Mouse (Mus musculus): ENCODE measurements at regions not wholly inside any gene's neighbourhood (a gene's known extent, or its start where the extent isn't known, plus 50 kb on each side); places are given as distances from the start of the nearest gene placed in this dataset.

DNA sequence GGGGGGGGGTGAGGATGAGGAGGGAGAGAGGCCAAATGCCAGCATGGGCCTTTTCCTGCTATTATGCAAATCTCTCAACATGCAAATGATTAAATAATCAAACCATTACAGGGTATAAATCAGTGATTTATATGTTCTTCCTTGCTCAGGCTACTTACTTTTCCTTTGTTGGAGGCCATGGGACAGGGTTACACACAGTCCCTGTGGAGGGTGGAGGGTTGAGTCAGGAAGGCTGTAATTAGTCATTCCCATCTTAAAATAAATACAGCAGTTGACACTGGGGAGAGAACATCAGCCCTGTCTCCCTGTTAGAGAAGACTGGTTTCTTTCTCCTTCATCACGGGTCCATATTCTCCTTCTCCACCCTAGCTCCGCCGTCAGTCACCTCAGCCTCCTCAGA lies 64.9 kb upstream of the Gm10260 start:
- H3K36me3 ChIP-seq (replicated peaks; ENCODE audit: low read length) = no peaks in the 10 kb centered on the region
- H3K27me3 ChIP-seq (replicated peaks) = peaks cover 23% of the 10 kb centered on the region
- H3K9me3 ChIP-seq = no peaks in the 10 kb centered on the region
- no peak overlapping the region for H3K4me3 ChIP-seq (replicated peaks)
- no peaks in the 10 kb centered on the region for H3K4me1 ChIP-seq
- no peak for TF ChIP-seq FLI1 (IDR thresholded peaks at IDR 0.05; ENCODE audit: low read length)
- no peak for TF ChIP-seq GATA1 (IDR thresholded peaks at IDR 0.05; ENCODE audit: borderline replicate concordance, low read length)

DNA sequence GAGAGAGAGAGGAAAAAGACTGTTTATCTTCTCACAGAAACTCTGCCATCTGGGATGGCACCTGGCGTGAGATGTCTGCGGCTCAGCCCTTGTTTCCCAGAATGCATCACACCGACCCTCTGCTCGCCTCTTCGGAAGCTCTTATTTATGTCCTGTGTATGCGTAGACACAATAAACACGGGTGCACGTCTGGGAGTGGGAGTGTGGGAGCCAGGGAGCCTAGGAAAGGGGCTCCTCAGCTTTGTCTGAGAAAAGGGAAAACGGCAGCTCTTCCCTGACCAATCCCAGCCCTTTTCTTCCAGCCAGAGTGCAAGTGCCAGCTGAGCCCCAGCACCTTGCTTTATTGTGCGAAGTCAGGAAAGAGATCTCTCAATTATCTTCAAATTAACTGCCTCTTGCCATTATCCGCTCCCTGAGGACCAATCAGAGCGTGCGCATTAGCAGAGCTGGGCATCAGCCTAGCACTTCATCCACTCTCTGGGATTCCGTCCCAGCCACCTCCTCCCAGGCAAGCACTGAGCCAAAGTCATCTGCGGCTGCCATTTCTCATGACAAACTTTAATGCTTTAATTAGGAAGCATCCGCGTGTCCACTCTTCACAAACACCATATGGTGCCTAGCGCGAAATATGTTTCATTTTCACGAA lies 63.8 kb upstream of the Gm10260 start:
- Histone ChIP-seq H3K36me3 (replicated peaks; ENCODE audit: low read length) (no peaks in the 10 kb centered on the region), H3K9me3 (no peaks in the 10 kb centered on the region), H3K27me3 (replicated peaks) (peaks cover 21% of the 10 kb centered on the region), H3K4me1 (no peaks in the 10 kb centered on the region), H3K4me3 (replicated peaks) (no peak overlapping the region)
- TF ChIP-seq GATA1 (IDR thresholded peaks at IDR 0.05; ENCODE audit: borderline replicate concordance, low read length) = no peak
- TF ChIP-seq FLI1 (IDR thresholded peaks at IDR 0.05; ENCODE audit: low read length) = no peak

DNA sequence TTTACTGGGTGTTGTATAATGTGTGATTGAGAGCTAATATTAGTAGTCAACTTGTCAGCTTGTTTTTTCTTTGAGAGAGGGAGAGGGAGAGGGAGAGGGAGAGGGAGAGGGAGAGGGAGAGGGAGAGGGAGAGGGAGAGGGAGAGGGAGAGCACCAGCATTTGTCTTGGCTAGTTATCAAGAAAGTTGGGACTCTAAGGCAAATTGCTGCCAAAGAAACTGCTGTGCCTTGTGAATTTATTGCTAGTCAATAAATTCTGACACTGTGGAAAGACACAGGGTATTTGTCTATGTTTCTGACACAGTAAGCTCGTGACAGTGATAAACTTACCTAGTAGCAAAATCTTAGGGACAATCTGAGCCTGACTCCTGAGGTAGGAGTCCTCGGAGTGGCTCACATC lies 61.2 kb upstream of the Gm10260 start:
- Histone ChIP-seq H3K27me3 (replicated peaks) (peaks cover 14% of the 10 kb centered on the region), H3K9me3 (no peaks in the 10 kb centered on the region), H3K4me3 (replicated peaks) (no peak overlapping the region), H3K4me1 (no peaks in the 10 kb centered on the region; the same call in 1 of the 2 replicates), H3K36me3 (replicated peaks; ENCODE audit: low read length) (no peaks in the 10 kb centered on the region)
- no peak for TF ChIP-seq GATA1 (IDR thresholded peaks at IDR 0.05; ENCODE audit: borderline replicate concordance, low read length)
- TF ChIP-seq FLI1 (IDR thresholded peaks at IDR 0.05; ENCODE audit: low read length) = no peak

DNA sequence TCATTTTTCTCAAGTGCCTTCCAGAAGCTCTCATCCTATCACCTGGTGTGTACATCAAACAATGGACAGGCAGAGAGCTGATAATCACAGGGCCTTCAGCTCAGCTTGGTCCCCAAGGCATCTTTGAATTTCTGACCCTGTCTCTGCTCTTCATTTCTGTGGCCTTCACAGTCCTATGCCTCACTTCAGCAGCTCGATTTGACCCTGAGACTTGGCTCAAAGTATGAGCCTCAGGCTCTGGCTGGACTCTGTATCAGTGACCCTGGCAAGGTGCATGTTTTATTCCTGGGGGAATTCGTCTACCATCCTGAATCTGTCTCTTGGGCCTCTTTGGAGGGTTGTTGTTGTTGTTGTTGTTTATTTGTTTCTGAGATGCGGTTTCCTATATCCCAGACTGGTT lies 60.6 kb upstream of the Gm10260 start:
- Histone ChIP-seq H3K4me3 (replicated peaks) (no peak overlapping the region), H3K9me3 (no peaks in the 10 kb centered on the region), H3K4me1 (no peaks in the 10 kb centered on the region; the same call in 1 of the 2 replicates), H3K36me3 (replicated peaks; ENCODE audit: low read length) (no peaks in the 10 kb centered on the region), H3K27me3 (replicated peaks) (peaks cover 11% of the 10 kb centered on the region)
- TF ChIP-seq GATA1 (IDR thresholded peaks at IDR 0.05; ENCODE audit: borderline replicate concordance, low read length) (no peak), FLI1 (IDR thresholded peaks at IDR 0.05; ENCODE audit: low read length) (no peak)

DNA sequence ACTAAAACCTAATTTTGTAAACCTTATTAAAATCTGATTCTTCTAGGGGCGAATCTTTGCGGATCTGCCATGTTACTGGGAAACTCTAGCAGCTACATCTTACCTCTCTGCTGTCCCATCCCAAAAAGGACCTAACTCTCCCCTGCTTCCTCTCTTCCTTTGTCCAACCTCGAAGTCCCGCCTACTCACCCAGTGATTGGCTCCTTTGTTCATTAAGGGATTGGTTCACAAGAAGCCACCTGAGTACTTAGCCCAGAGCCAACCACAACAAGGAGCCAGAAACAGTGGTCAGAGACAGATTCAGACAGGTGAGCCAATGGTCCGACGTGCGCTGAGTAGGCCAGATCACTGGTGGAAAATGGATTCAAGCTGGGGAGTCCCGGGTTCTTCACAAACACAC lies 60.0 kb upstream of the Gm10260 start:
- Histone ChIP-seq H3K9me3 (no peaks in the 10 kb centered on the region), H3K4me3 (replicated peaks) (no peak overlapping the region), H3K36me3 (replicated peaks; ENCODE audit: low read length) (no peaks in the 10 kb centered on the region), H3K4me1 (no peaks in the 10 kb centered on the region; the same call in 1 of the 2 replicates), H3K27me3 (replicated peaks) (peaks cover 6% of the 10 kb centered on the region)
- TF ChIP-seq FLI1 (IDR thresholded peaks at IDR 0.05; ENCODE audit: low read length) (no peak), GATA1 (IDR thresholded peaks at IDR 0.05; ENCODE audit: borderline replicate concordance, low read length) (no peak)

DNA sequence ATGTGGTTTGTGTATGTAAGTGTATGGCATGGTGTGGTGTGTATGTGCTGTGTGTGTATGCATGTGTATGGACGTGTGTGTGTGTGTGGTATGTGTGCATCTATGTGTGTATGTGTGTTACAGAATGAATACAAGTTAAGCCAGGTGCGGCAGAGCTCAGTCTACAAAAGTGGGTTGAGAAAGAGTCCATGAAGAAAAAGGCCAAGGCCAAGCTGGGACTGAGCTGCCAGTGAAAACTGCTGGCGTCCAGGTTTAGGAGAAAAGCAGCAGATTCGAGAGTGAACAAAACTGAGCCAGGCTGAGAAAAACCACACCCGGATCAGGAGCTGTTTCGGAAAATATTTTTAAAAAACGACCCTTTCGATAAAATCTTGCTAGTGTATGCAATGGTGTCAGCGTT lies 58.6 kb upstream of the Gm10260 start:
- H3K36me3 ChIP-seq (replicated peaks; ENCODE audit: low read length) = no peaks in the 10 kb centered on the region

DNA sequence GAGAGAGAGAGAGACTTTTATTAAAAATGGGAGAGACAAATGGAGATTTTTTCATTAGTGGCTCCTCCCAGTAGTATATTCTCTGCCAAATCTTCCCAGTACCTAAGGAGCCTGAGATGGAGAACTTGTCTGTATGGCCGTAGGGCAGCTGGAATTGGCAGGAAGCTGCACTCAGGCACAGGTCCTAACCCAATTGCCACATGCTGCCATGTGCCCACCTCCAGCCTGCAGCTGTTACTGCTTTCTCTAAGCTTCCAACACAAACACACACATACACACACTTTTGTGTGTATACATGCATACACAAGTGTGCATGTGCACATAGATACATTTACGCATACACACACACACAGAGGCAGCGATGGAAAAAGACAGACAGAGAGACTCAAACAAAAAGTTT lies 56.5 kb upstream of the Gm10260 start:
- no peaks in the 10 kb centered on the region for H3K27me3 ChIP-seq (replicated peaks)
- no peaks in the 10 kb centered on the region for H3K9me3 ChIP-seq
- H3K36me3 ChIP-seq (replicated peaks; ENCODE audit: low read length) = no peaks in the 10 kb centered on the region
- no peak for TF ChIP-seq FLI1 (IDR thresholded peaks at IDR 0.05; ENCODE audit: low read length)
- TF ChIP-seq GATA1 (IDR thresholded peaks at IDR 0.05; ENCODE audit: borderline replicate concordance, low read length) = no peak
- no peaks in the 10 kb centered on the region; the same call in 1 of the 2 replicates for H3K4me1 ChIP-seq
- no peak overlapping the region for H3K4me3 ChIP-seq (replicated peaks)

More for the DNA sequence above, 58.6 kb upstream of the Gm10260 start:
- no peak overlapping the region for H3K4me3 ChIP-seq (replicated peaks)
- no peaks in the 10 kb centered on the region for H3K9me3 ChIP-seq
- no peaks in the 10 kb centered on the region; the same call in 1 of the 2 replicates for H3K4me1 ChIP-seq
- peaks cover 1% of the 10 kb centered on the region for H3K27me3 ChIP-seq (replicated peaks)
- TF ChIP-seq FLI1 (IDR thresholded peaks at IDR 0.05; ENCODE audit: low read length) = no peak
- no peak for TF ChIP-seq GATA1 (IDR thresholded peaks at IDR 0.05; ENCODE audit: borderline replicate concordance, low read length)
